Mouse (Mus musculus) hindbrain, postnatal 0 days (tissue): ENCODE results near the gene Map7d1. TPM values are rescaled to one million over a fixed set of nuclear protein-coding genes. Genes with fewer than 3 reads are reported as not detected.

ENCODE experiments used
- ATAC-seq: fragments of 200-750 bp; cut with Nextera tagmentation; 2 replicates; pipeline ENCODE4 v1.8.0; 2017; ENCODE audit warnings: mild to moderate bottlenecking, moderate TSS enrichment, moderate library complexity
- DNase-seq: peaks from one replicate; pipeline ENCODE4 v3.0.0-alpha.2; 2015; ENCODE audit warnings: low spot score
- H3K27ac ChIP-seq: fragments of 300-500 bp; sonication (generic); 2 replicates; pipeline ENCODE4 v1.5.1; 2014; ENCODE audit warnings: mild to moderate bottlenecking
- H3K27me3 ChIP-seq: fragments of 300-500 bp; sonication (generic); 2 replicates; pipeline ENCODE4 v1.6.1; 2014; ENCODE audit warnings: low read length, mixed read lengths; ENCODE audit not compliant: insufficient read depth
- H3K36me3 ChIP-seq: fragments of 300-500 bp; sonication (generic); 2 replicates; pipeline ENCODE4 v1.6.1; 2014; ENCODE audit warnings: low read length, mixed read lengths; ENCODE audit not compliant: insufficient read depth
- H3K4me1 ChIP-seq: fragments of 300-500 bp; sonication (generic); 2 replicates; pipeline ENCODE4 v1.6.1; 2014; ENCODE audit warnings: antibody characterized with exemption, low read length, mixed read lengths; ENCODE audit not compliant: insufficient read depth
- H3K4me2 ChIP-seq: fragments of 300-500 bp; sonication (generic); 2 replicates; pipeline ENCODE4 v1.6.1; 2014; ENCODE audit warnings: low read depth, mild to moderate bottlenecking, low read length, moderate library complexity, mixed read lengths
- H3K4me3 ChIP-seq: fragments of 300-500 bp; sonication (generic); 2 replicates; pipeline ENCODE4 v1.5.1; 2014; ENCODE audit warnings: low read length
- H3K9ac ChIP-seq: fragments of 300-500 bp; sonication (generic); replicated peaks from 2 replicates; pipeline ENCODE4 v1.6.1; 2014; ENCODE audit warnings: mild to moderate bottlenecking, low read length, moderate library complexity, mixed read lengths
- H3K9me3 ChIP-seq: fragments of 300-500 bp; sonication (generic); 2 replicates; pipeline ENCODE4 v1.6.1; 2016; ENCODE audit warnings: low read length, mixed read lengths
- CTCF ChIP-seq: IDR thresholded peaks from 2 replicates; pipeline ENCODE4 v1.5.1; 2016; ENCODE audit warnings: antibody characterized with exemption, control low read depth, low read depth
- WGBS: fragments of 180-500 bp; shearing (Covaris S2); extraction: QIAGEN DNeasy Blood & Tissue Kit; methylation state at CpG from one replicate; pipeline ENCODE4 v1.1.7; 2014; 5-methylcytosine and 5-hydroxymethylcytosine counted together
- polyA plus RNA-seq: library from polyadenylated mRNA; unstranded; fragments of >200 nt; fragmentation: Nextera tagmentation; extraction: Ambion mirVana; gene quantifications from 2 replicates; pipeline ENCODE4 v1.2.1, GENCODE M21; 2015
- total RNA-seq: library from RNA; depleted of rRNA; stranded (reverse); fragments of >200 nt; gene quantifications from 2 replicates; pipeline ENCODE4 v1.2.3, GENCODE M21; 2014

Gene Map7d1
- total and polyA plus RNA-seq, 2 experiments from 2014 or later, result 54.6 to 106 TPM

DNA sequence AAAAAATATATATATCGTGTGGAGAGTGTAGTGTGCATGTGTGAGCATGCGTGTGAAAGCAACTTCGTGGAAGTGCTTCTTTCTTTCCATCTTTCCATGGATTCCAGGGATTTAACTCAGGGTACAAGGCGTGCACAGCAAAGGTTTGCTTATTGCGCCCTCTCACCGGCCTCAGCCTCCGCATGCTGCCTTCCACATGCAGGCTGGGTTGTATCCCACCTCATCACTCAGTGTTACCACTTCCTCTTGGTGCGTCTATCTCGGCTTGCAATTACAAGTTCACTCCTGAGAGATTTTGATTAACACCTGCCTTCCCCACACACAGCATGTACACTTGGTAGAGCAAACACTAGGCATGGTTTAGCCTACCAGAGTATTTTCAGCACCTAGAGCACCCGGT is 21.0 kb downstream of the Map7d1 start:
- H3K4me3 ChIP-seq, result no peak overlapping the region
- no peaks in the 10 kb centered on the region for H3K4me1 ChIP-seq
- no peaks in the 10 kb centered on the region for H3K9me3 ChIP-seq
- DNase-seq (no peak), ATAC-seq (no peak)
- no peak overlapping the region for H3K4me2 ChIP-seq
- no peak overlapping the region for H3K9ac ChIP-seq
- no peak overlapping the region for H3K27ac ChIP-seq
- TF ChIP-seq CTCF, result no peak
- H3K27me3 ChIP-seq, result no peaks in the 10 kb centered on the region
- H3K36me3 ChIP-seq, result peaks cover 91% of the 10 kb centered on the region
- WGBS, result 91% methylated on average over 10 of the region's 10 CpGs

DNA sequence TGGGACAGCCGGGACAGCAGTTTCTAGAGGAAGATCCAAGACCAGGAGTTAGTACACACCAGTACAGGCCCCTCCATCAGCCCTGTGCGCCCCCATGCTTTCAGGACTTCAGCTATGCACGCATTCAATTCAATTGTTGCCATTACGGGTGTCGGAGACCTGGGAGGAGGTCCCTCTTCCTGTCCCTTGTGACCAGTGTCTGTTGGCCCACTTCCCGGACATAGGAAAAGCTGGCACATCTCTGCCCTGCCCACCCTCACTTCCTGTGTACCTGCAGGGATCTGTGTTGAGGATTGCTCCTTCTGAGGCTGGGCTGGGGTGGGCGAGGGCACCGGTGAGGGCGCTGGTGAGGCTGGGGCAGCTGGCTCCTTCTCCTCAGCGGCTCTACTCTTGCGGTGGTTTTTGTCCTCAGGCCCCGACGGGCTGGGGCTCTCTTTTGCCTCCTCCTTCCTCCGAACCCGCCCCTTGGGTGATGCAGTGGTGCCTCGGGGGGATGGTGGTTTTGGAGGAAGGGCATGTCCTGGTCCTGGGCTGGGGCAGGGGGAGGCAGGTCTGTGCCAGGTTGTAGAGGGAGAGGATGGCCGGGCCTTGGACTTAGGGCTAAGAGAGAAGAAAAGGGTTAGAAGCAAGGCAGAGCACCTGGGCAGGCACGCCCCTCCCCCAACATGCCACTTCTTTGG is 21.5 kb downstream of the Map7d1 start:
- 81% methylated on average over 18 of the region's 18 CpGs for WGBS
- no peaks in the 10 kb centered on the region for H3K4me1 ChIP-seq
- no peak overlapping the region for H3K4me2 ChIP-seq
- no peak for TF ChIP-seq CTCF
- DNase-seq (no peak), ATAC-seq (no peak)
- no peak overlapping the region for H3K9ac ChIP-seq
- no peak overlapping the region for H3K27ac ChIP-seq
- no peaks in the 10 kb centered on the region for H3K9me3 ChIP-seq
- H3K36me3 ChIP-seq, result peaks cover 85% of the 10 kb centered on the region
- no peak overlapping the region for H3K4me3 ChIP-seq
- no peaks in the 10 kb centered on the region for H3K27me3 ChIP-seq

DNA sequence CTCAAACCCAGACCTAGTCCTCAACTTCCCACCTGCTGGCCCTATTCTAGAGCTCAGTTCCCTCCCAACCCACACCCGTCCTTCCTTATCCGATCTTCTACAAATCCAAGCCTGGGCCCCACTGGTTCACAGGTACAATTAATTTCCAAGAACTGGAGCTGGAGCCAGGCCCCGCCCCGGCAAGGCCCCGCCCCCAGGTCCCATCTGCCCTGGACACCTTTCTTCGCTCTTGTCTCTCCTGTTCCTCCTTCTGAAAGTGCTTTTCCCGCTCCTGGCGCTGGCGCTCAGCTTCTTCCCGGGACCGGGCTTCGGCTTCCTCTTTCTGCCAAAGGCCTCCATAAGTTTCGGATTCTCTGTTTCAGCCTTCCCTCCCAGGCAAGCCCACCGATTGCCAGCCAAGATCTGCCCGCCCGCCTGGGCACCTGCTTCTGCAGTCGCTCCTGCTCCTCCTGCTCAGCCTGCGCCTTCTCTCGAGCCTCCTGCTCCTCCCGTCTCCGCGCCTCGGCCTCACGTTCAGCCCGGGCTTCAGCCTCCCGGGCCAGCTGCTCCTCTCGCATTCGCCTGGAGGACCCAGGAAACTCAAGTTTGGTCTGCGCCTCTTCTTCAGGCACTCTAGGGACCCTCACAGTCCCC is 22.4 kb downstream of the Map7d1 start:
- no peak overlapping the region for H3K9ac ChIP-seq
- no peak overlapping the region for H3K4me2 ChIP-seq
- no peaks in the 10 kb centered on the region for H3K9me3 ChIP-seq
- ATAC-seq, result no peak
- no peaks in the 10 kb centered on the region for H3K4me1 ChIP-seq
- H3K27ac ChIP-seq, result no peak overlapping the region
- H3K36me3 ChIP-seq, result peaks cover 77% of the 10 kb centered on the region
- no peaks in the 10 kb centered on the region for H3K27me3 ChIP-seq
- no peak for TF ChIP-seq CTCF
- 89% methylated on average over 29 of the region's 29 CpGs for WGBS
- H3K4me3 ChIP-seq, result no peak overlapping the region
- no peak for DNase-seq

DNA sequence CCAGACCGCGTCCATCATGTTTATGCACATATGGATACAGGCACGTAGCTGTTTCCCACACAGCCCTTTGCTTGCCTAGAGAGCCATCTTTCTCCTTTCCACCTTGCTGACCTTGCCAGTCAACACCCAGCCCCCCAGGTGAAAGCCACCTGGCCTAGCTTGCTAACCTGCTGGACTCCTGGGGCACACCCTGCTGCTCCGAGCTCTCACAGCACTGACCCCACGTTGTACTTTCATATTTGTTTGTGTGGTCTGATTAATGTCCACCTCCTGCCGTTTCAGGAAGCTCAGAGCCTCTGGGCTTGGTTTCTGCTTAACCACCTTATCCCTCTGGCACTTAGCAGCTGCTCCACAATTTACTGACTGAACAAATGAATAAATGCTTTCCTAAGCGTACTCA is 26.2 kb downstream of the Map7d1 start:
- H3K4me2 ChIP-seq, result no peak overlapping the region
- TF ChIP-seq CTCF, result no peak
- H3K9me3 ChIP-seq, result no peaks in the 10 kb centered on the region
- no peak for DNase-seq
- peaks cover 44% of the 10 kb centered on the region for H3K36me3 ChIP-seq
- ATAC-seq, result no peak
- no peak overlapping the region for H3K27ac ChIP-seq
- H3K4me3 ChIP-seq, result no peak overlapping the region
- H3K4me1 ChIP-seq, result 0 out of 2 replicates have a peak, but pooled peaks cover 4% of the 10 kb centered on the region
- H3K27me3 ChIP-seq, result no peaks in the 10 kb centered on the region
- WGBS, result 61% methylated on average over 7 of the region's 7 CpGs
- no peak overlapping the region for H3K9ac ChIP-seq

DNA sequence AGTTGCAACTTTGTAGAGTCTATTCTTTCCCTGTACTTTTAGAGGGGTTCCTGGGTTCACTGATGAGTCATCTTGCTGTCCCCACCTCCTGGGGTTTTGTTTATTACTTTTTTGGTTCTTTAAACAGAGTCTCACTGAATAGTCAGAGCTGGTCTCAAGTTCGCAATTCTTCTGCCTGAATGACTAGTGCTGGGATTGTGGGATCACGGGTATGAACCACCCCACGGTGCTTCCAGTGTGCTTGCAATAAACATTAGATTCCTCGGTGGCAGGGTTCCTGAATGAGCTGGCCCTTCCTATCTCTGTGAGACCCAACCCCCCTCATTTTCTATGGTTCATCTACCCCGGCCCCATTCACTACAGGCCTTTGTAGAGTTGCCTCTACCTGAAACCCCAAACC is 28.0 kb downstream of the Map7d1 start:
- no peak for TF ChIP-seq CTCF
- 16% methylated on average over 5 of the region's 5 CpGs for WGBS
- ATAC-seq, result no peak
- Histone ChIP-seq H3K4me2 (no peak overlapping the region), H3K9me3 (no peaks in the 10 kb centered on the region), H3K4me3 (no peak overlapping the region), H3K36me3 (peaks cover 26% of the 10 kb centered on the region), H3K4me1 (0 out of 2 replicates have a peak, but pooled peaks cover 4% of the 10 kb centered on the region), H3K9ac (no peak overlapping the region), H3K27me3 (no peaks in the 10 kb centered on the region), H3K27ac (0 out of 2 replicates have a peak overlapping the region, but pooled peaks have one; percentile 3)
- DNase-seq, result no peak

DNA sequence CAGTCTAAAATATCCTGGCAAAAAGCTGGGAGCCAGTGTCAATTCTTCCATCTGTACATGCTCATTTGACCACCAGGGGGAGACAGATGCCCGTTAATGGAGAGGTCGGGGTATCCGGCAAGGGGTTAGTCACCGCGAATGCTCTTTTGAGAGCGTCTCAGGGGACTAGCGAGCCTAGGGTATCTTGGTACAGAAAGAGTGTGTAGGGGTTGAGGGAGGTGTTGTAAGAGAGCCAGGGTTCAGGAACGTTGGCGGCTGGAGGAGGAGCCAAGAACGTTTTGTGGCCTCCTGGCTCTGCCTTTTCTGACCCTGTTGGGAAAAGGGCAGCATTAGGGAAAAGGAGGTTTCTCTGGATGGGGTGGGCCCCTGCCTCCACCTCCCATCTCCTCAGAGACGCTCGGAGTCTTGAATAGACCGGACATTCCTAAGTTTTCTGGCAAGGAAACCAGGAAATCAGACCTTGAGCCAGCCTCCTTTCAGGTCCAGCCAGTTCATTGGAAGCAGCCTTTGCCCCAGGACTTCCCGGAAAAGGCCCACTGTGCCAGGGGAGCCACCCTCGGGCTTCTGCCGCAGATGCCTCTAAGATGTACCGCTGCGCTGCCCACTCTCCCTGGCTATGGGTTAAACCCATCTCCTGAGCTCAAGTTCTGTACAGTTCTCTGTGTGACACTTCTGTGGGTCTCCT is 28.9 kb downstream of the Map7d1 start:
- 0 out of 2 replicates have a peak, but pooled peaks cover 4% of the 10 kb centered on the region for H3K4me1 ChIP-seq
- H3K4me2 ChIP-seq, result peak overlapping the region; percentile 54
- H3K9ac ChIP-seq, result peak overlapping the region; percentile 28; the same call in 1 of the 2 replicates
- H3K27ac ChIP-seq, result no peak overlapping the region
- H3K27me3 ChIP-seq, result no peaks in the 10 kb centered on the region
- ATAC-seq, result peak; percentile 81
- TF ChIP-seq CTCF, result peak; percentile 95
- no peaks in the 10 kb centered on the region for H3K9me3 ChIP-seq
- WGBS, result 6% methylated on average over 18 of the region's 18 CpGs
- DNase-seq, result peak; percentile 94
- H3K36me3 ChIP-seq, result peaks cover 17% of the 10 kb centered on the region; the same call in 1 of the 2 replicates
- H3K4me3 ChIP-seq, result peak overlapping the region; percentile 15
